Mouse (Mus musculus): Measurements from ENCODE around the gene Vmn2r26. TPM values are rescaled to one million over a fixed set of nuclear protein-coding genes. Genes with fewer than 3 reads are reported as not detected.
"Not testable (repeated sequence)": the region's sequence is repeated elsewhere in the genome, so short reads cannot be mapped to it uniquely, and the experiment has no call there.

The Vmn2r26 gene
- total RNA-seq (2022) = under 1 TPM in 1 of 4 experiments, not detected in 3; 0.07 TPM

GRCm38 (mm10) chr6:124024268-124024667, at the start of gene Vmn2r26:
Vmn2r26 (plus strand) TSS chr6:124024568.
- DNase-seq (ENCODE audit: low spot score in 2 of 2) = not testable (repeated sequence)

GRCm38 (mm10) chr6:124020841-124021240, 3.5 kb upstream of the Vmn2r26 start:
- no peak for DNase-seq (ENCODE audit: low spot score in 2 of 2)

GRCm38 (mm10) chr6:124048388-124048787, 24.0 kb downstream of the Vmn2r26 start:
- DNase-seq (ENCODE audit: low spot score in 2 of 2) = no peak

- peak; percentile 3 to 13 for DNase-seq (ENCODE audit: low spot score in 2 of 2)
These were observed 29.2 kb downstream of the Vmn2r26 start for GRCm38 (mm10) chr6:124053611-124054010.

GRCm38 (mm10) chr6:124102334-124102733, 78.0 kb downstream of the Vmn2r26 start:
- DNase-seq (ENCODE audit: low spot score in 2 of 2) = no peak

Other genes starting within 250 kb of the Vmn2r26 start
- under 1 TPM in 2 of 4 experiments, not detected in 2; 0.02 TPM for gene Vmn2r24, start 245.7 kb upstream of the Vmn2r26 start, total RNA-seq (2022)
- gene Vmn2r25, start 171.1 kb upstream of the Vmn2r26 start, total RNA-seq (2022) = not detected
- gene Vmn2r27, start 207.3 kb downstream of the Vmn2r26 start, total RNA-seq (2022) = not detected

Measured in layer of hippocampus, adult 8-10 months (tissue).